Mouse (Mus musculus): ENCODE results near the gene Soga3. TPM values are rescaled to one million over a fixed set of nuclear protein-coding genes. Genes with fewer than 3 reads are reported as not detected.

The Soga3 gene
- polyA plus RNA-seq, 1 experiment from 2014 or later: 0.66 TPM

GRCm38 (mm10) chr10:29155304-29155703 lies 11.7 kb downstream of the Soga3 start:
- H3K27ac ChIP-seq (ENCODE audit: low read depth, low read length): no peak overlapping the region
- 87% methylated on average over 3 of the region's 3 CpGs for WGBS
- H3K9ac ChIP-seq (ENCODE audit: low read depth, low read length): no peak overlapping the region
- H3K9me3 ChIP-seq (ENCODE audit: control insufficient read depth, low read length): no peaks in the 10 kb centered on the region
- no peak overlapping the region for H3K4me2 ChIP-seq (replicated peaks; ENCODE audit: low read depth, low read length)
- H3K4me1 ChIP-seq (ENCODE audit: control insufficient read depth, insufficient read depth, low read length): no peaks in the 10 kb centered on the region
- H3K4me3 ChIP-seq (ENCODE audit: low read length): no peak overlapping the region
- no peaks in the 10 kb centered on the region for H3K27me3 ChIP-seq (ENCODE audit: control insufficient read depth, insufficient read depth, low read length)
- no peak for ATAC-seq (ENCODE audit: low FRiP score, low TSS enrichment)
- H3K36me3 ChIP-seq (ENCODE audit: control insufficient read depth, insufficient read depth, low read length): no peaks in the 10 kb centered on the region

- no peak overlapping the region for H3K4me2 ChIP-seq (replicated peaks; ENCODE audit: low read depth, low read length)
- H3K27me3 ChIP-seq (ENCODE audit: control insufficient read depth, insufficient read depth, low read length): no peaks in the 10 kb centered on the region
- no peak overlapping the region for H3K9ac ChIP-seq (ENCODE audit: low read depth, low read length)
- H3K4me3 ChIP-seq (ENCODE audit: low read length): no peak overlapping the region
- H3K9me3 ChIP-seq (ENCODE audit: control insufficient read depth, low read length): no peaks in the 10 kb centered on the region
- no peak for ATAC-seq (ENCODE audit: low FRiP score, low TSS enrichment)
- no peaks in the 10 kb centered on the region for H3K4me1 ChIP-seq (ENCODE audit: control insufficient read depth, insufficient read depth, low read length)
- no peaks in the 10 kb centered on the region for H3K36me3 ChIP-seq (ENCODE audit: control insufficient read depth, insufficient read depth, low read length)
- no peak overlapping the region for H3K27ac ChIP-seq (ENCODE audit: low read depth, low read length)
- 85% methylated on average over 2 of the region's 2 CpGs for WGBS
Measured at GRCm38 (mm10) chr10:29161664-29162063, 18.0 kb downstream of the Soga3 start.

- Histone ChIP-seq H3K36me3 (ENCODE audit: control insufficient read depth, insufficient read depth, low read length) (no peaks in the 10 kb centered on the region), H3K9me3 (ENCODE audit: control insufficient read depth, low read length) (peaks cover 2% of the 10 kb centered on the region; the same call in 1 of the 2 replicates), H3K27me3 (ENCODE audit: control insufficient read depth, insufficient read depth, low read length) (no peaks in the 10 kb centered on the region), H3K4me1 (ENCODE audit: control insufficient read depth, insufficient read depth, low read length) (no peaks in the 10 kb centered on the region), H3K9ac (ENCODE audit: low read depth, low read length) (no peak overlapping the region), H3K4me3 (ENCODE audit: low read length) (no peak overlapping the region), H3K4me2 (replicated peaks; ENCODE audit: low read depth, low read length) (no peak overlapping the region), H3K27ac (ENCODE audit: low read depth, low read length) (no peak overlapping the region)
- no peak for ATAC-seq (ENCODE audit: low FRiP score, low TSS enrichment)
- 92% methylated on average over 2 of the region's 2 CpGs for WGBS
Measured at GRCm38 (mm10) chr10:29173778-29174177, 30.1 kb downstream of the Soga3 start.

DNA sequence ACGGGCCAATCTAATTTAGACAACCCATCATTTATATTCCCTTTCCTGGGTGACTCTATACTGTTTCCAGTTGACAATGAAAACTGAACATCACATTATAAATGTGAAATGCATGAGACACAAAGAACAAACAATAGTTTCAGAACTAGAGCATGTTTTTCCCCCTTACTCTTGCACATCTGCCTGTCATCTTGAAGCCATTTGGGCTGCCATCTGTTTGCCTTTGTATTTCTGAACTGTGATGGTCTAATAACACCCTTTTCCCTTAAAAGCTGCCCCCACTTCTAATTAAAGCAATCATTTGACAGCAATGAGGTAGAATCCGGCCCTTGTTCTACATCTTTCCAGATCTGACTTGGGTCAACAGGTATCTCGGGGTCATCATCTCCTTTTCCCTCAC lies 32.0 kb downstream of the Soga3 start:
- H3K27me3 ChIP-seq (ENCODE audit: control insufficient read depth, insufficient read depth, low read length): no peaks in the 10 kb centered on the region
- WGBS: 83% methylated on average over 3 of the region's 3 CpGs
- H3K4me2 ChIP-seq (replicated peaks; ENCODE audit: low read depth, low read length): no peak overlapping the region
- H3K4me1 ChIP-seq (ENCODE audit: control insufficient read depth, insufficient read depth, low read length): no peaks in the 10 kb centered on the region
- H3K27ac ChIP-seq (ENCODE audit: low read depth, low read length): no peak overlapping the region
- no peak for ATAC-seq (ENCODE audit: low FRiP score, low TSS enrichment)
- peaks cover 2% of the 10 kb centered on the region; the same call in 1 of the 2 replicates for H3K9me3 ChIP-seq (ENCODE audit: control insufficient read depth, low read length)
- no peaks in the 10 kb centered on the region for H3K36me3 ChIP-seq (ENCODE audit: control insufficient read depth, insufficient read depth, low read length)
- no peak overlapping the region for H3K4me3 ChIP-seq (ENCODE audit: low read length)
- H3K9ac ChIP-seq (ENCODE audit: low read depth, low read length): no peak overlapping the region

DNA sequence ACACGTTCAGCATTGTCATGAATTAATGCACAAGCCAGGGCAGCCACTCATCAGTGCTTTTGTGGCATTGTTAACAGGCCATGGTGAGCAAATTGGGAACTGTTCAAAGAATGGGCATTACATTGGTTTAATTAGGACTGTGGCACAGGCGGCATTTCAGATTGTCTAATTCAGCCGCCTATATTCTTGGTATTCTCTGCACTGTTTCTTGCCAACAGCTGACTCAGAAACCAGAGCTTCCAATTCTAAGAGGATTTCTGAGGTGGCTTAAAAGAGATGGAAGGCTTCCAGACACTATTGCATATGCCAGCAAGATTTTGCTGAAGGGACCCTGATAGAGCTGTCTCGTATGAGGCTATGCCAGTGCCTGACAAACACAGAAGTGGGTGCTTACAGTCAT lies 33.2 kb downstream of the Soga3 start:
- H3K27ac ChIP-seq (ENCODE audit: low read depth, low read length): no peak overlapping the region
- H3K9ac ChIP-seq (ENCODE audit: low read depth, low read length): no peak overlapping the region
- no peaks in the 10 kb centered on the region for H3K9me3 ChIP-seq (ENCODE audit: control insufficient read depth, low read length)
- ATAC-seq (ENCODE audit: low FRiP score, low TSS enrichment): no peak
- no peak overlapping the region for H3K4me2 ChIP-seq (replicated peaks; ENCODE audit: low read depth, low read length)
- no peaks in the 10 kb centered on the region for H3K4me1 ChIP-seq (ENCODE audit: control insufficient read depth, insufficient read depth, low read length)
- WGBS: 95% methylated on average over 4 of the region's 4 CpGs
- no peaks in the 10 kb centered on the region for H3K27me3 ChIP-seq (ENCODE audit: control insufficient read depth, insufficient read depth, low read length)
- H3K36me3 ChIP-seq (ENCODE audit: control insufficient read depth, insufficient read depth, low read length): no peaks in the 10 kb centered on the region
- H3K4me3 ChIP-seq (ENCODE audit: low read length): no peak overlapping the region

GRCm38 (mm10) chr10:29178003-29178402 lies 34.4 kb downstream of the Soga3 start:
- WGBS: 46% methylated on average over 2 of the region's 2 CpGs
- Histone ChIP-seq H3K36me3 (ENCODE audit: control insufficient read depth, insufficient read depth, low read length) (no peaks in the 10 kb centered on the region), H3K4me1 (ENCODE audit: control insufficient read depth, insufficient read depth, low read length) (no peaks in the 10 kb centered on the region), H3K27ac (ENCODE audit: low read depth, low read length) (no peak overlapping the region), H3K4me2 (replicated peaks; ENCODE audit: low read depth, low read length) (no peak overlapping the region), H3K9ac (ENCODE audit: low read depth, low read length) (no peak overlapping the region), H3K9me3 (ENCODE audit: control insufficient read depth, low read length) (no peaks in the 10 kb centered on the region), H3K27me3 (ENCODE audit: control insufficient read depth, insufficient read depth, low read length) (no peaks in the 10 kb centered on the region), H3K4me3 (ENCODE audit: low read length) (no peak overlapping the region)
- no peak for ATAC-seq (ENCODE audit: low FRiP score, low TSS enrichment)

DNA sequence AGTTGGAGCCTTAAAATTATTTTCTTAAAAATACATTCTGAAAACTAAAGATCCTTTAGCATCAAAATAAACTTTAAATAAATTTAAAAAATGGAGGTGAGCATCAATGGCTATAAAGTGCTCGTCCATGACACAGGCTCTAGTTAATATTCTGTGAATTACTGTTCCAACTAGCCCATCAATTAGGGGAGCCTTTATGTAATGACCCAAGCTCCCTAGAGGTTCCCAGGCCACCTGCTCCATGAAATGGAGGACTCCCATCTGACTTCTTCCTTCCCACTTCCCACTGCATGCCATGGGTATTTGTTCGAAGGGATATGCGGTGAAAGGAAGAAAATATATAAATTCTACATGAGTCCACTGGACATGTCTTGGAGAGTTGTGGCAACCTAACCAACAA lies 36.6 kb downstream of the Soga3 start:
- Histone ChIP-seq H3K4me2 (replicated peaks; ENCODE audit: low read depth, low read length) (no peak overlapping the region), H3K4me3 (ENCODE audit: low read length) (no peak overlapping the region), H3K9ac (ENCODE audit: low read depth, low read length) (no peak overlapping the region), H3K27ac (ENCODE audit: low read depth, low read length) (no peak overlapping the region), H3K27me3 (ENCODE audit: control insufficient read depth, insufficient read depth, low read length) (no peaks in the 10 kb centered on the region), H3K9me3 (ENCODE audit: control insufficient read depth, low read length) (no peaks in the 10 kb centered on the region), H3K4me1 (ENCODE audit: control insufficient read depth, insufficient read depth, low read length) (no peaks in the 10 kb centered on the region), H3K36me3 (ENCODE audit: control insufficient read depth, insufficient read depth, low read length) (no peaks in the 10 kb centered on the region)
- 83% methylated on average over 3 of the region's 3 CpGs for WGBS
- ATAC-seq (ENCODE audit: low FRiP score, low TSS enrichment): no peak

- ATAC-seq (ENCODE audit: low FRiP score, low TSS enrichment): no peak
- Histone ChIP-seq H3K36me3 (ENCODE audit: control insufficient read depth, insufficient read depth, low read length) (no peaks in the 10 kb centered on the region), H3K9ac (ENCODE audit: low read depth, low read length) (no peak overlapping the region), H3K27ac (ENCODE audit: low read depth, low read length) (no peak overlapping the region), H3K4me1 (ENCODE audit: control insufficient read depth, insufficient read depth, low read length) (no peaks in the 10 kb centered on the region), H3K4me2 (replicated peaks; ENCODE audit: low read depth, low read length) (no peak overlapping the region), H3K9me3 (ENCODE audit: control insufficient read depth, low read length) (no peaks in the 10 kb centered on the region), H3K4me3 (ENCODE audit: low read length) (no peak overlapping the region), H3K27me3 (ENCODE audit: control insufficient read depth, insufficient read depth, low read length) (no peaks in the 10 kb centered on the region)
- 90% methylated on average over 2 of the region's 2 CpGs for WGBS
Measured at GRCm38 (mm10) chr10:29181046-29181445, 37.4 kb downstream of the Soga3 start.

GRCm38 (mm10) chr10:29193769-29194168 lies 50.1 kb downstream of the Soga3 start:
- H3K27ac ChIP-seq (ENCODE audit: low read depth, low read length): no peak overlapping the region
- ATAC-seq (ENCODE audit: low FRiP score, low TSS enrichment): no peak

DNA sequence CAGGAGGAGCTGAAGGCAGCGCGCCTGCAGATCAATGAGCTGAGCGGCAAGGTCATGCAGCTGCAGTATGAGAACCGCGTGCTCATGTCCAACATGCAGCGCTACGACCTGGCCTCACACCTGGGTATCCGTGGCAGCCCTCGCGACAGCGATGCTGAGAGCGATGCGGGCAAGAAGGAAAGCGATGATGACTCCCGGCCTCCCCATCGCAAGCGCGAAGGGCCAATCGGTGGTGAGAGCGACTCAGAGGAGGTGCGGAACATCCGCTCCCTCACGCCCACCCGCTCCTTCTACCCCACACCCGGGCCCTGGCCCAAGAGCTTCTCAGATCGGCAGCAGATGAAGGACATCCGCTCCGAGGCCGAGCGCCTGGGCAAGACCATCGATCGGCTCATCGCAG lies 53.2 kb downstream of the Soga3 start:
- H3K27ac ChIP-seq (ENCODE audit: low read depth, low read length): no peak overlapping the region
- ATAC-seq (ENCODE audit: low FRiP score, low TSS enrichment): no peak
- H3K4me3 ChIP-seq (ENCODE audit: low read length): no peak overlapping the region
- no peaks in the 10 kb centered on the region for H3K4me1 ChIP-seq (ENCODE audit: control insufficient read depth, insufficient read depth, low read length)
- H3K9ac ChIP-seq (ENCODE audit: low read depth, low read length): no peak overlapping the region
- H3K36me3 ChIP-seq (ENCODE audit: control insufficient read depth, insufficient read depth, low read length): no peaks in the 10 kb centered on the region
- WGBS: 96% methylated on average over 33 of the region's 33 CpGs
- H3K9me3 ChIP-seq (ENCODE audit: control insufficient read depth, low read length): no peaks in the 10 kb centered on the region
- no peak overlapping the region for H3K4me2 ChIP-seq (replicated peaks; ENCODE audit: low read depth, low read length)
- no peaks in the 10 kb centered on the region for H3K27me3 ChIP-seq (ENCODE audit: control insufficient read depth, insufficient read depth, low read length)

More at GRCm38 (mm10) chr10:29193769-29194168, 50.1 kb downstream of the Soga3 start:
- Histone ChIP-seq H3K9ac (ENCODE audit: low read depth, low read length) (no peak overlapping the region), H3K4me3 (ENCODE audit: low read length) (no peak overlapping the region), H3K4me2 (replicated peaks; ENCODE audit: low read depth, low read length) (no peak overlapping the region), H3K27me3 (ENCODE audit: control insufficient read depth, insufficient read depth, low read length) (no peaks in the 10 kb centered on the region), H3K36me3 (ENCODE audit: control insufficient read depth, insufficient read depth, low read length) (no peaks in the 10 kb centered on the region), H3K9me3 (ENCODE audit: control insufficient read depth, low read length) (no peaks in the 10 kb centered on the region), H3K4me1 (ENCODE audit: control insufficient read depth, insufficient read depth, low read length) (no peaks in the 10 kb centered on the region)

Data from kidney, embryonic 14.5 days (tissue).